Mouse (Mus musculus): ENCODE data around the gene Tpmt. TPM values are rescaled to one million over a fixed set of nuclear protein-coding genes. Genes with fewer than 3 reads are reported as not detected.

Gene Tpmt
- polyA plus RNA-seq, 2 experiments = 6.1 to 12.0 TPM

DNA sequence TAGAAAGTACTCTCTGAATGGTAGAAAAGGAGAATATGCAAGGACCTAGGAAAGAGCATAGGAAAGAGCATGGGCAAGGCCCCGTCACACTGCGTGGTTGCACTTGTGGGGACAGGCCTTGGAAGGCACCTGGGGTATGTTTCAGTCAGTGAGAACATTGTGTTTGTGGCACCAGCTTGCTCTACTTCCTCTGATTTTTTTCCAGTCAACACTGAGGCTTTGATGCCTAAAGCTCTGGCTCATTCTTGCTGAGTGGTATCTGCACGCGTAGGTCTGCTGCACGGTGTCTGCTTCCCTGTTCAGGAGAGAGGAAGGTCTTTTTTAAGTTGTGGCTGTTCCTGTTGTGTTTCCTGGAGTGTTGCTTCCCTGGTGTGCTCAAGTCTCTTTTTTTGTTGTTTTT lies 12.2 kb upstream of the Tpmt start:
- Histone ChIP-seq H3K9me3 (ENCODE audit: control insufficient read depth, low read length) (no peaks in the 10 kb centered on the region), H3K36me3 (replicated peaks; ENCODE audit: control insufficient read depth, insufficient read depth, low read depth) (no peaks in the 10 kb centered on the region), H3K9ac (replicated peaks) (no peak overlapping the region), H3K4me2 (ENCODE audit: low read depth) (no peak overlapping the region), H3K4me1 (replicated peaks; ENCODE audit: control insufficient read depth in 2 of 2, insufficient read depth in 2 of 2, low read length in 1 of 2) (no peaks in the 10 kb centered on the region), H3K4me3 (ENCODE audit: insufficient read depth in 1 of 2, low read depth in 2 of 2, low read length in 2 of 2) (no peak overlapping the region), H3K27ac (no peak overlapping the region), H3K27me3 (ENCODE audit: control insufficient read depth, insufficient read depth, low read length) (no peaks in the 10 kb centered on the region)
- 77% methylated on average over 5 of the region's 5 CpGs for WGBS (ENCODE audit: insufficient replicate concordance)
- no peak for TF ChIP-seq CTCF (IDR thresholded peaks at IDR 0.05; ENCODE audit: low read depth)
- TF ChIP-seq EP300 (IDR thresholded peaks at IDR 0.05; ENCODE audit: low read depth) = no peak
- no peak for DNase-seq (ENCODE audit: low read depth in 3 of 3, low spot score in 3 of 3)
- no peak for ATAC-seq (ENCODE audit: insufficient read depth)

DNA sequence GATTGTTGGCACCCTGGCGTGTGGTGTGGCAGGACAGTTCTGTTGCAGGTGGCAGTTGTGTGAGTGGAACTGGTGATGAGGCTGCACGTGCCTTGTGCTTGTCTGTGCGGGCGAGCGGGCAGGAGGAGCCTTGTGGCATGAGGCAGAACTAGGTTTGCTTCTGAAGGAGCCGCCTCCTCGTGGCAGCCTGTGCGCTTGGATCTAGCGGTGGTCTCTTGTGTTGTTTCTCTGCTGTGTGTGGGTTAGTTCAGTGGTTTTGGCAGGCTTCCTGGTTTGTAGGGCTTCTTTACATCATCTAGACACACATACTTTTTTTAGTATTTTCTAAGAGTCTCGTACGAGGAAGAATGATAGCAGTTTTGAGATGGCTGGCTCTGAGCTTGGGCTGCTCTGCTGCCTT lies 11.6 kb upstream of the Tpmt start:
- TF ChIP-seq CTCF (IDR thresholded peaks at IDR 0.05; ENCODE audit: low read depth) (no peak), EP300 (IDR thresholded peaks at IDR 0.05; ENCODE audit: low read depth) (no peak)
- WGBS (ENCODE audit: insufficient replicate concordance) = 66% methylated on average over 11 of the region's 11 CpGs

GRCm38 (mm10) chr13:47053971-47054370 lies 9.4 kb upstream of the Tpmt start:
- no peak for ATAC-seq (ENCODE audit: insufficient read depth)
- no peak overlapping the region for H3K27ac ChIP-seq
- TF ChIP-seq EP300 (IDR thresholded peaks at IDR 0.05; ENCODE audit: low read depth) (no peak), CTCF (IDR thresholded peaks at IDR 0.05; ENCODE audit: low read depth) (no peak)
- no peak overlapping the region for H3K9ac ChIP-seq (replicated peaks)
- no peaks in the 10 kb centered on the region for H3K27me3 ChIP-seq (ENCODE audit: control insufficient read depth, insufficient read depth, low read length)
- no peaks in the 10 kb centered on the region for H3K36me3 ChIP-seq (replicated peaks; ENCODE audit: control insufficient read depth, insufficient read depth, low read depth)
- H3K4me1 ChIP-seq (replicated peaks; ENCODE audit: control insufficient read depth in 2 of 2, insufficient read depth in 2 of 2, low read length in 1 of 2) = no peaks in the 10 kb centered on the region
- H3K4me3 ChIP-seq (ENCODE audit: insufficient read depth in 1 of 2, low read depth in 2 of 2, low read length in 2 of 2) = no peak overlapping the region
- WGBS (ENCODE audit: insufficient replicate concordance) = 72% methylated on average over 10 of the region's 10 CpGs
- no peaks in the 10 kb centered on the region for H3K9me3 ChIP-seq (ENCODE audit: control insufficient read depth, low read length)
- DNase-seq (ENCODE audit: low read depth in 3 of 3, low spot score in 3 of 3) = no peak
- H3K4me2 ChIP-seq (ENCODE audit: low read depth) = no peak overlapping the region

More for the DNA sequence above, 11.6 kb upstream of the Tpmt start:
- DNase-seq (ENCODE audit: low read depth in 3 of 3, low spot score in 3 of 3) (no peak), ATAC-seq (ENCODE audit: insufficient read depth) (no peak)
- Histone ChIP-seq H3K27me3 (ENCODE audit: control insufficient read depth, insufficient read depth, low read length) (no peaks in the 10 kb centered on the region), H3K27ac (no peak overlapping the region), H3K4me2 (ENCODE audit: low read depth) (no peak overlapping the region), H3K9me3 (ENCODE audit: control insufficient read depth, low read length) (no peaks in the 10 kb centered on the region), H3K4me1 (replicated peaks; ENCODE audit: control insufficient read depth in 2 of 2, insufficient read depth in 2 of 2, low read length in 1 of 2) (no peaks in the 10 kb centered on the region), H3K4me3 (ENCODE audit: insufficient read depth in 1 of 2, low read depth in 2 of 2, low read length in 2 of 2) (no peak overlapping the region), H3K36me3 (replicated peaks; ENCODE audit: control insufficient read depth, insufficient read depth, low read depth) (no peaks in the 10 kb centered on the region), H3K9ac (replicated peaks) (no peak overlapping the region)

DNA sequence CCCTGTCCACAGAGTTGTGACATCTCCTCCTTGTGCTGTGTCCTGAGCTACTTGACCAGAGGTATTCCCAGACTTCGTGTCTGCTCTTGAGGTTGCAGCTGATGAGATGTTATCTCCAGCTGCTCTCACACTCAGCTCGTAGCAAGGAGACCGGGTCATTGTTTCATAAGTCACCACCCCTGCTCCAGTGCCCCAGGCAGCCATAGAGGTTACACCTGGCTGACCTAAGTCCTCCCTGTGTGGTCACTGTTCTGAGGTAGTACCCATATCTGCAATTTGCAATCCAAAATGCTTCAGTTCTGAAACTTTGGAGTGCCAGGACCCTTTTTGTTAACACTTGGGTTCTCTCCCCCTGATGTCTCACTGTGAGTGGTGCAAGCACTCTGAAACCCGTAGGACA lies 5.5 kb upstream of the Tpmt start:
- TF ChIP-seq CTCF (IDR thresholded peaks at IDR 0.05; ENCODE audit: low read depth) = no peak
- no peak for TF ChIP-seq EP300 (IDR thresholded peaks at IDR 0.05; ENCODE audit: low read depth)
- Histone ChIP-seq H3K27ac (no peak overlapping the region), H3K4me3 (ENCODE audit: insufficient read depth in 1 of 2, low read depth in 2 of 2, low read length in 2 of 2) (no peak overlapping the region), H3K27me3 (ENCODE audit: control insufficient read depth, insufficient read depth, low read length) (no peaks in the 10 kb centered on the region), H3K4me1 (replicated peaks; ENCODE audit: control insufficient read depth in 2 of 2, insufficient read depth in 2 of 2, low read length in 1 of 2) (no peaks in the 10 kb centered on the region), H3K4me2 (ENCODE audit: low read depth) (no peak overlapping the region), H3K9me3 (ENCODE audit: control insufficient read depth, low read length) (no peaks in the 10 kb centered on the region), H3K36me3 (replicated peaks; ENCODE audit: control insufficient read depth, insufficient read depth, low read depth) (no peaks in the 10 kb centered on the region), H3K9ac (replicated peaks) (no peak overlapping the region)
- 58% methylated on average over 4 of the region's 4 CpGs for WGBS (ENCODE audit: insufficient replicate concordance)
- no peak for DNase-seq (ENCODE audit: low read depth in 3 of 3, low spot score in 3 of 3)
- ATAC-seq (ENCODE audit: insufficient read depth) = no peak

GRCm38 (mm10) chr13:47047996-47048395 lies 3.5 kb upstream of the Tpmt start:
- Histone ChIP-seq H3K4me3 (ENCODE audit: insufficient read depth in 1 of 2, low read depth in 2 of 2, low read length in 2 of 2) (no peak overlapping the region), H3K4me2 (ENCODE audit: low read depth) (no peak overlapping the region), H3K27ac (no peak overlapping the region), H3K4me1 (replicated peaks; ENCODE audit: control insufficient read depth in 2 of 2, insufficient read depth in 2 of 2, low read length in 1 of 2) (no peaks in the 10 kb centered on the region), H3K9ac (replicated peaks) (no peak overlapping the region), H3K27me3 (ENCODE audit: control insufficient read depth, insufficient read depth, low read length) (no peaks in the 10 kb centered on the region; the same call in 1 of the 2 replicates), H3K9me3 (ENCODE audit: control insufficient read depth, low read length) (no peaks in the 10 kb centered on the region), H3K36me3 (replicated peaks; ENCODE audit: control insufficient read depth, insufficient read depth, low read depth) (no peaks in the 10 kb centered on the region)
- WGBS (ENCODE audit: insufficient replicate concordance) = 79% methylated on average over 4 of the region's 4 CpGs
- TF ChIP-seq CTCF (IDR thresholded peaks at IDR 0.05; ENCODE audit: low read depth) = no peak
- TF ChIP-seq EP300 (IDR thresholded peaks at IDR 0.05; ENCODE audit: low read depth) = no peak
- DNase-seq (ENCODE audit: low read depth in 3 of 3, low spot score in 3 of 3) (no peak), ATAC-seq (ENCODE audit: insufficient read depth) (no peak)

Measured in liver, embryonic 14.5 days (tissue).